Mouse (Mus musculus): ENCODE data around the gene Slc25a38. TPM values are rescaled to one million over a fixed set of nuclear protein-coding genes. Genes with fewer than 3 reads are reported as not detected.

The Slc25a38 gene
- 80.7 and 95.7 TPM in 2 replicates for total RNA-seq (2014; fragmentation: Nextera tagmentation)
- total RNA-seq (2017): 57.5 and 88.7 TPM in 2 replicates

- ATAC-seq (replicated peaks; ENCODE audit: low FRiP score, low TSS enrichment, poor library complexity, severe bottlenecking): peak; percentile 79
Observed at GRCm38 (mm10) chr9:120110211-120111018, at the start of gene Slc25a38. Slc25a38 (plus strand) TSS chr9:120110374.

GRCm38 (mm10) chr9:120064317-120064716 lies 45.9 kb upstream of the Slc25a38 start:
- no peak for ATAC-seq (replicated peaks; ENCODE audit: low FRiP score, low TSS enrichment, poor library complexity, severe bottlenecking)

- ATAC-seq (replicated peaks; ENCODE audit: low FRiP score, low TSS enrichment, poor library complexity, severe bottlenecking): no peak
Observed at GRCm38 (mm10) chr9:120067609-120068008, 42.6 kb upstream of the Slc25a38 start.

- ATAC-seq (replicated peaks; ENCODE audit: low FRiP score, low TSS enrichment, poor library complexity, severe bottlenecking): peak; percentile 41
Observed at GRCm38 (mm10) chr9:120068047-120068446, 42.1 kb upstream of the Slc25a38 start.

GRCm38 (mm10) chr9:120069779-120070178 lies 40.4 kb upstream of the Slc25a38 start, which contains the start of gene Cx3cr1:
Cx3cr1 (minus strand) TSS chr9:120069879.
- no peak for ATAC-seq (replicated peaks; ENCODE audit: low FRiP score, low TSS enrichment, poor library complexity, severe bottlenecking)

GRCm38 (mm10) chr9:120071251-120071650 lies 38.9 kb upstream of the Slc25a38 start:
- no peak for ATAC-seq (replicated peaks; ENCODE audit: low FRiP score, low TSS enrichment, poor library complexity, severe bottlenecking)

GRCm38 (mm10) chr9:120073169-120073568 lies 37.0 kb upstream of the Slc25a38 start:
- ATAC-seq (replicated peaks; ENCODE audit: low FRiP score, low TSS enrichment, poor library complexity, severe bottlenecking): peak; percentile 73

- ATAC-seq (replicated peaks; ENCODE audit: low FRiP score, low TSS enrichment, poor library complexity, severe bottlenecking): no peak
Observed at GRCm38 (mm10) chr9:120074516-120074915, 35.7 kb upstream of the Slc25a38 start.

- no peak for ATAC-seq (replicated peaks; ENCODE audit: low FRiP score, low TSS enrichment, poor library complexity, severe bottlenecking)
Observed at GRCm38 (mm10) chr9:120078241-120078640, 31.9 kb upstream of the Slc25a38 start.

- ATAC-seq (replicated peaks; ENCODE audit: low FRiP score, low TSS enrichment, poor library complexity, severe bottlenecking): no peak
Observed at GRCm38 (mm10) chr9:120079901-120080300, 30.3 kb upstream of the Slc25a38 start.

- no peak for ATAC-seq (replicated peaks; ENCODE audit: low FRiP score, low TSS enrichment, poor library complexity, severe bottlenecking)
Observed at GRCm38 (mm10) chr9:120080546-120081108, 29.5 kb upstream of the Slc25a38 start.

GRCm38 (mm10) chr9:120081247-120081646 lies 28.9 kb upstream of the Slc25a38 start:
- ATAC-seq (replicated peaks; ENCODE audit: low FRiP score, low TSS enrichment, poor library complexity, severe bottlenecking): peak; percentile 56; the same call in 1 of the 2 replicates

- ATAC-seq (replicated peaks; ENCODE audit: low FRiP score, low TSS enrichment, poor library complexity, severe bottlenecking): no peak
Observed at GRCm38 (mm10) chr9:120081967-120082366, 28.2 kb upstream of the Slc25a38 start.

- no peak for ATAC-seq (replicated peaks; ENCODE audit: low FRiP score, low TSS enrichment, poor library complexity, severe bottlenecking)
Observed at GRCm38 (mm10) chr9:120082691-120083090, 27.5 kb upstream of the Slc25a38 start.

GRCm38 (mm10) chr9:120083158-120083894 lies 26.8 kb upstream of the Slc25a38 start:
- ATAC-seq (replicated peaks; ENCODE audit: low FRiP score, low TSS enrichment, poor library complexity, severe bottlenecking): 0 out of 2 replicates have a peak, but pooled peaks have one; percentile 30

GRCm38 (mm10) chr9:120084406-120084805 lies 25.8 kb upstream of the Slc25a38 start:
- ATAC-seq (replicated peaks; ENCODE audit: low FRiP score, low TSS enrichment, poor library complexity, severe bottlenecking): no peak

- ATAC-seq (replicated peaks; ENCODE audit: low FRiP score, low TSS enrichment, poor library complexity, severe bottlenecking): no peak
Observed at GRCm38 (mm10) chr9:120089125-120089524, 21.0 kb upstream of the Slc25a38 start.

GRCm38 (mm10) chr9:120091086-120091485 lies 19.1 kb upstream of the Slc25a38 start:
- ATAC-seq (replicated peaks; ENCODE audit: low FRiP score, low TSS enrichment, poor library complexity, severe bottlenecking): no peak

- ATAC-seq (replicated peaks; ENCODE audit: low FRiP score, low TSS enrichment, poor library complexity, severe bottlenecking): no peak
Observed at GRCm38 (mm10) chr9:120091696-120092238, 18.4 kb upstream of the Slc25a38 start, which contains the start of gene Ccr8. Ccr8 (plus strand) TSS chr9:120092114.

GRCm38 (mm10) chr9:120093701-120094100 lies 16.5 kb upstream of the Slc25a38 start:
- no peak for ATAC-seq (replicated peaks; ENCODE audit: low FRiP score, low TSS enrichment, poor library complexity, severe bottlenecking)

Data from megakaryocyte-erythroid progenitor cell, adult 5-6 weeks (primary cell).